Mouse (Mus musculus): ENCODE measurements around the gene Chpf.

Gene Chpf

DNA sequence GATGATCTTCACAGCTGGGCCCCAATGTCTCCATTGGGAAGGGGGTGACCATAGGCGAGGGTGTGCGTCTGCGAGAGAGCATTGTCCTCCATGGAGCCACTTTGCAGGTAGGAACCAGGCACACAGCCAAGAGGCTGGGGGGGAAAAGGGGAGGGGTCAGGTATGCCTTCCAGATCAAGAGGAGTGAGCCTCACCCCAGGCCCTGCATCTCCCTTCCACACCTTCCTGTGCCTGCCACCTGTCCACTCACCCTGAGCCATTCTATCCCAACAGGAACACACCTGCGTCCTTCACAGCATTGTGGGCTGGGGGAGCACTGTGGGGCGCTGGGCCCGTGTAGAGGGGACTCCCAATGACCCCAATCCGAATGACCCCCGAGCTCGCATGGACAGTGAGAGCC is 36.9 kb downstream of the Chpf start:
- no peak for DNase-seq (ENCODE audit: low read depth, low spot score)

DNA sequence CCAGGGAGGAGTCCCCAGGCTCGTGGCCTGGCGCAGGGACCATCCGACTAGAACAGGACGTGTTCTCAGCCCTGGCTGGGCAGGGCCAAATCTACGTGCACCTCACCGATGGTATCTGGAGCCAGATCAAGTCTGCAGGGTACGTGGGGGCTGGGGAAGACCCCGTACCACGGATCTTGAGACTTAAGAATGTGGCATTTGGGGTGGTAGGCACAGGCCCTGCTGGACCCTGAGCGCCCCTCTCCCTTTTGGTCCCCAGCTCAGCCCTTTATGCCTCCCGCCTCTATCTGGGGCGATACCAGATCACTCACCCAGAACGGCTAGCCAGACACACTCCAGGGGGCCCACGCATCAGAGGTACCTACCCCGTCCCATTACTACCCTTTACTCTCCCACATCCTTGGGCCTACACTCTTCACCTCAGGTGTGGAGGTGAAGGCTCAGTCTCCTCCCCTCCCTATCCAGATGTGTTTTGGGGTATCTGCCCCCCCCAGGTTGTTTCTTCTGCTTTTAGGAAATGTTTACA is 37.6 kb downstream of the Chpf start:
- no peak for DNase-seq (ENCODE audit: low read depth, low spot score)

GRCm38 (mm10) chr1:75440661-75441060 is 38.4 kb downstream of the Chpf start:
- DNase-seq (ENCODE audit: low read depth, low spot score): no peak

- DNase-seq (ENCODE audit: low read depth, low spot score): no peak
Measured at GRCm38 (mm10) chr1:75438782-75439181, 40.3 kb downstream of the Chpf start.

GRCm38 (mm10) chr1:75435475-75436328 is 43.4 kb downstream of the Chpf start, which contains the start of gene Gmppa:
Gmppa (plus strand) TSS chr1:75435930.
- DNase-seq (ENCODE audit: low read depth, low spot score): peak; percentile 79

DNA sequence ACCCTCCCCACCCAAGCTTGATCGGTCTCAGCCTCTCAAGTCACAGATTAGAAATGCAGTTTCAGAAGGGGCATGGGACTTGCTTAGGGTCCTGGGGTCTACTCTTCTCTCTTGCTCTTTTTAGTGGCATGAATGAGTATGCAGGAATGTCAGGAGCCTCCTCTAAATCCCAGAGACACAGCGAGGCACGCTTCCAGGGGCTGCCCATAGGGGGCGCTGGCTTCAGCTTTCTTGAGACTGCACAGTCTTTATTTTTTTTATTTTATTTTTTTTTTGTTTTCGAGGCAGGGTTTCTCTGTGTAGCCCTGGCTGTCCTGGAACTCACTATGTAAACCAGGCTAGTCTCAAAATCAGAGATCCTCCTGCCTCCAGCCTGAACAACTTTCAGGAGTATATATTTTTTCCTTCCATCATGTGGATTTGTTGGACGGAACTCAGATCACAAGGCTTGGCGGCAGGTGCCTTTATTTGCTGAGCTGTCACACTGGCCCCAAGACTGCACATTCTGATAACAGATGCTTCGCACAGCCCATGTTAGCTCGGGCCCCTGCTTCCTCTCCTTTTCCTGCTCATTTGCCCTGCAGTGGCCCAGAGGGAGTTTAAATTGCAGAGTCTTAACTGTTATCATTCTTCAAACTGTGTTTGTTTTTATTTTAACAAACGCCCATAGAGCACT is 53.2 kb downstream of the Chpf start:
- peak; percentile 20 for DNase-seq (ENCODE audit: low read depth, low spot score)
